Mouse (Mus musculus) naive thymus-derived CD4-positive, alpha-beta T cell, adult 2 months (primary cell): ENCODE data around the gene Sult6b2.
A peak's percentile ranks its signal among the peaks of the same experiment; 100 is the strongest.

Experiments
- DNase-seq: peaks from one replicate; pipeline ENCODE4 v3.0.0-alpha.2; 2011; ENCODE audit warnings: low read depth

Sult6b2 gene

DNA sequence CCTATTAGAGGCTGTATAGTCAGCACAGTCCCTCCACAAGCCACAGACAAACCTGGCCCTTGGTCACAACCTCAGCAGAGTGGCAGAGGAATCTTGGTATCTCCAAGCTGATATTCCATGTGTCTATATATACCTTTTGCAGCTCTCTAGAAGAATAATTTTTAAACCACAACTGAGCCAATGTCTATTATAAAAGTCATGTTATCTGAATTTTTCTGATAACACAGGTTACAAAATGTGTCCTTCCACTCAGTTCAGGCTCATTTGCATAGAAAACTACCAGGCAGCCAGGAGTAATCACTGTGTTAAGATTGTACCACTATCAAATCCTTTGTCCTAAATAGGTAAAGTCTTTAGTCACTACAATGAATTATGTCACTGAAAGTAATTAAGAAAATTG lies at the start of gene Sult6b2:
Sult6b2 (minus strand) TSS at position 101 of the 400 bp plus-strand sequence.
- no peak for DNase-seq

DNA sequence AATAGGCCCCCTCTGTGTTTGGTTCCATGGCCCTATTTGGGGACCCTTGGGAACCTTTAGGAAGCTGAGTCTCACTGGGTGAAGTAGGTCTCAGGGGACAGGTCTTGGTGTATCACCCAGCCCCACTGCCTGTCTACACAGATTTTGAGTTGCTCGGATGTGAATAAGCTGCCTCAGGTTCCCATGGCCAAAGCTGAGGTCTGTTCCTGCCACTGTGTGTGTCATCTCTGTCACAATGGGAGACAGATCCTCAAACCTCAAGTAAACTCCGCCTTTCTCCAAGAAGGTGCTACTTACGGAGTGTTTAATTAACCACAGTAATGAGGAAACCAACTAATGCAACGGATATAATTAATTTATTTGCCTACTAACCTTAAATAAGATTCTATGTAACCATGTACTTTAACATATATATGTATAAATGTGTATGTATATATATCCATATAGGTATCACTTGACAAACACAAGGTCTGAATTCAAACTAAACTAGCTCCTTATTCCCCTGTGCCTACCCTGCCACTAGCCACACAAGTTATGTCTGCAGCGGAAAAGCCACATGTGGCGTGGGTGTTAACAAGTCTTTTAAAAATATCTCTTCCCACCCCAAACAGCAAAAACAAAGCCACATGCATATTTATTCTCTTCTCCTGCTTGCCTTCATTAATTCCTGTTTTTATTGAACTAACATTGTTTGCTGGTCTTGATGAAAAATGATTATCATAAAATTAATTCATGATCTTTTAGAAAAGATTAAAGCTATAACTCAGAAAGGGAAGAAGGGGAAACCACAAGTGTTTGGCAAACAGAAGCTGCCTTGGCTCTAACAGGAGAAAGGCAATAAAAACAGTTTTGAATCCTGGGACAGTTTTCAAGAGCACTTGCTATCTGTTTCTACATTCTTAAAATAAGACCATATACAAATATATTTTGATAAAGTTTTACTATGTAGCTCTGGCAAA lies 48.4 kb upstream of the Sult6b2 start:
- no peak for DNase-seq

DNA sequence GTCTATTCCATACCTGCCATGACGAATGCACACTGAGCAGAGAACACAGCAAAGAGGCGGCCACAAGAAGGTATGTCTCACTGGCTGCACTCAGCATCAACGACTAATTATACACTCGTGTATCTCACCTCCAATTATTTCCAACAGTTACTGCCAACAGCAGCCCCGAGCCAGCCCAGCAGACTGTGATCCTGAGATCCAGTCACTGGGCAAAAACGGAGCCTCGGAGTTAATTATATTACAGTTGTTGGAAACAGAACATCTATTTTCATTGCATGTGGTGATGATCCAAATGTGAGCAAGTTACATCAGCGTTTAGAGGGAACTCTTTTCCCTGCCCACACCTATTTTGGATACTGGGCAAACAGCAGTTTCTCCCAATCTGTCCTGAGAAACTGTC lies 46.1 kb upstream of the Sult6b2 start:
- no peak for DNase-seq

DNA sequence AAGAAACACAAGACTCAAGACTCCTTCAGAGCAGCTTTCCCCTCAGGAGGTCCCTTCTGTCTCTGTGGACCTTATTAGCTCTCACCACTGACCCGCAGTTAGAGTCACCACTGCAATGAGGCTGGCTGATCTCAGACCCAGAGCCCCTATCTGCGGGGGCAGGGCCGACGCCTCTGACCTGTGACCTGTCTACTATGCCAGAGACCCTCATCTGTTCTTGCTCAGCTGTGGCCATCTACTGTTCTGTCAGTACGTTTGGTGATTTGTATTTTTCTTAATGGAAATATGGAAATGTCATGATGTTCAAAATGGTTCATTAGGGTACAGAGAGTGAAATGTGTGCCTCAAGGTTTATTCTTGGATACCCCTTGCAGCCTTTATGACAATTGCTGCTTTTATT lies 45.0 kb upstream of the Sult6b2 start:
- no peak for DNase-seq

DNA sequence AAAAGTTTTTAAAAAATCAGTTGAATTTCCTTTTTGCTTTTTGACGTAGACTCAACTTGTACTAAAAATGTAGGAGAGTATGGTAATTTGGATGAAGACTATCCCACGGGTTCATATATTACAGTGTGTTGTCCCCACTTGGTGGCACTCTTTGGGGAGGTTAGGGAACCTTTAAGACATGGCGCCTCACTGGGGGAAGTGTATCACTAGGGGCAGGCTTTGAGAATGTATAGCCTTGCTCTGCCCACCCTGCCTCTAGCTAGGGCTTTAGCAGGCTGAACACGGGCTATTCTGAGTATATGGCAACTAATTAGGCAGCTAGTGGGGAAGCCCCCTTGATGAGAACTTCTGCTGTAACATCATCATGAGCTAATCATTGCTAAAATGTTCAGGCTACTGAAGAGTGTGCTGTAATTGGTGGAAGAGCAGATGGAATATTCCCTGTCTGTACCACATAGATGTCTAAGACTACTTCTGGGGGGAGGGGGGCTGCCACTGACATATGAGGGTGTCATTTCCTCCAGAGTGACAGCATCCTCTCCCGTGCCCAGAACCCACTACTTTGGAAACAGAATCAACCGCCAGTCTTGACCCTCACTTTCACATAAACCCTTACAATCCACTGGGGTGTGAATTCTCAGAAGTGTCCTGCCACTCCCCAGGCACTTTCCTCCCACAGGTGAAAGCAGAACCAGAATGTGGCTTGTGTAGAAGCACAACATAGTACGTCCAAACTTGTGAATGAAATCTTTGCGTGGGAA lies 43.8 kb upstream of the Sult6b2 start:
- peak; percentile 44 for DNase-seq

DNA sequence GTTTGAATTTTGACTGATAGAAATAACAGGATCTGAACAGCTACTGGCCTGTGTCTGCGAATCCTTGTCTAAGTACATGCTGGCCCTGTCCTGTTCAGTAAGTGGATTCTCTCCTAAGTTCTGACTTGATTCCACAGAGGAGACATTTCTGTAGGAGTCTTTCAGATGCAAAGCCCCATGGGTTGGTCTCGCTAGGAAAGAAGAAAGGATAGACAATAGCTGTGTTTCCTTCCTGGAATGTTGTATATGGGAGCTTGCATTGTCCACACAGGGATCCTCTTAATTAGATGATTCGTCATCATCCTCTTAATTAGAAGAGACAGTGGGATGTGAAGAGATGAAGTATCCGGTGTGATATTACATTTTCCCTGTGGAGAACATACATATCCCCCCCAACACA lies 42.6 kb upstream of the Sult6b2 start:
- DNase-seq = no peak

DNA sequence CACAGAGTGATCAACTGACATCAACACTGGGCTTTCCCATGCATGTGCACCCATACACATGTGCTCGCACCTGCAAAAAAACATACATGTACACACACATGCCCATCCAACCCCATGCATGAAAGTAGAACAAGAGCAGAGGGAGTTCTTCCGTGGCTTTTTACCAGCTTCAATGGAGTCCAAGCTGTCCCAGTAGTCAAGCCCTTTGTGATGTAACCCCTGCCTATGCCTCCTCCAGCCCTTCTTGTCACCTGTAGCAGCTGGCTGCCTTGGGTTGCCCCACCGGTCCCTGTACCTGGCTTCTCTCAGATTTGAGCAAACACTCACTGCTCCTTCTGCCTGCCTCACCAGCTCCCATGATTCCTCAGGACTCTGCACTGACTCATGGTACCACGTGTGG lies 40.8 kb upstream of the Sult6b2 start:
- no peak for DNase-seq

DNA sequence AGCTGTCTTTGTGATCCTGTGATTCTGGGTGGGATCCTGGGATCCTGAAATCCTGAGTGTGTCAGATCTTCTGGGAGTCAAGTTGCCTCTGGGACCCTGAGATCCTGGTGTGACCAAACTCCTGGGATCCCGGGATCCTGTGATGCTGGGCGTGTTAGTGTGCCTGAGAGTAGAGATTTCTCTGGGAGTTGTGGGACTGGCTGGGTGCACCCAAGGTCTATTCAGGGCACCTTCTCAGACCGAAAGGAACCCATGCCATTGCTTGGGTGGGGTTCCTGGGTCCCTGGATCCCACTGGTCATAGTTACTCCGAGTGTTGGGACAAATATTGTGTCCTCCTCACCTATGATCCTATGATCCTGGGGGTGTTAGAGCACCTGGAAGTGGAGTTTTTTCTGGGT lies 39.8 kb upstream of the Sult6b2 start:
- no peak for DNase-seq

DNA sequence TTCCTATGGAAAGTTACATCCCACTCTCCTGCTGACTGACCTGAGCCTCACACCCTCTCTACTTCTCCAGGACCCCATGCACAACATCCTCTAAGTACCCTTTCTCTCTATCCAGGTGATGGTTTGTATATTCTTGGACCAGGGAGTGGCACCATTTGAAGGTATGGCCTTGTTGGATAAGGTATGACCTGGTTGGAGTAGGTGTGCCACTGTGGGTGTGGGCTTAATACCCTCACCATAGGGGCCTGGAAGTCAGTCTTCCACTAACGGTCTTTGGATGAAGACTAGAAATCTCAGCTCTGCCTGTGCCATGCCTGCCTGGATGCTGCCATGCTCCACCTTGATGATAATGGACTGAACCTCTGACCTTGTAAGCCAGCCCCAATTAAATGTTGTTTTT lies 34.2 kb upstream of the Sult6b2 start:
- DNase-seq = no peak

DNA sequence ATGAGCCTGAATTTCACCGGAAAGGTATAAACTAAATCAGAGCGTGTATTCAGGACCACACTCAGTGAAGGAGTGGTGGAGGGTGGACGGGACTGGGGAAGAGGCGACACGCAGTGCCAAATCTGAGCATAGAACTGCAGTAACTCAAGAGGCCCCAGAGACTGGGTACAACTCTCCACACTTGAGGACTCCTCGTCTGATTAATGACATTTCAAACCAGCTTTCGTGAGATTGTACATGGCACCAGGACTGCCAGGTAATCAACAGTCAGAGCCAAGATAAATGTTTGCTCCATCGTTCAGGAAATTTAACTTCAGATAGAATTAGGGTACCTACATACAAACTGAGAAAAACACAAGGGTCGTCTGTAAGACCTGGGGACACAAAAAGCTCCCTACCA lies 33.0 kb upstream of the Sult6b2 start:
- no peak for DNase-seq

DNA sequence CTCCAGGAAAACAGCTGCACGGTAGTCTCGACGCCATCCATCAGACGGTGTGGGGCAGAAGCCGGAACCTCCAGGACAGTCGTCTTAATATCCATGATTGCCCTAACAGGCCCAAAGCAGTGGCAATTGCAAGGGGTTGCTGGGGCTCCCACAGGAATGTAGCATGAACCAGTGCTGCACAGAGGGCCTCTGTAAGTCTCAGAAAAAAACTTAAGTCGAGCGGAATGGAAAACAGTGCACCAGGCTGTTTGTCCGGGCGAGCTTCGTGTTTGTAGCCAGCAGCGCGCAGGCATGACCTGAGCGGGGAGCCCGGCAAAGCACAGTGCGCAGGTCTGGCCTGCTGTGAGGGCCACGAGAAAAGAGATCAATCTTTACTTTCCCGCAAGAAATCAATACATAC lies 31.4 kb upstream of the Sult6b2 start:
- DNase-seq = no peak

DNA sequence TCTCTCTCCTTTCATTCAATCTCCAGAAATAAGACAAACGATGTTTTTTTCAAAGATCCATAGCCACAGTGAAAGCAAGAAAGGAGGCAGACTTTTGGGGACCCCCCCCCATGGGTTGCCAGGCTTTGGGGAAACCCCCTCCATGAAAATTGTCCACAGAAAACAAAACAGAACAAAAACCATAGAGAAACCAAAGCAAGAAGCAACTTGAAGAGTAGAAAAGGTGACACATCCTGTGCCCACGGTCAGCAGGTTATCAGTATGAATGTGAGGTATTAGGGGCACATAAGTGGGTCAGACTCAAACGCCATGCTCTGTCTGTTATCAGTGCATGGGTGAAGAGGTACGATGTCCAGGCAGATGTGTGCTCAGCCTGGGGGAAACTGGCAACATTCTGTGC lies 30.6 kb upstream of the Sult6b2 start:
- no peak for DNase-seq

DNA sequence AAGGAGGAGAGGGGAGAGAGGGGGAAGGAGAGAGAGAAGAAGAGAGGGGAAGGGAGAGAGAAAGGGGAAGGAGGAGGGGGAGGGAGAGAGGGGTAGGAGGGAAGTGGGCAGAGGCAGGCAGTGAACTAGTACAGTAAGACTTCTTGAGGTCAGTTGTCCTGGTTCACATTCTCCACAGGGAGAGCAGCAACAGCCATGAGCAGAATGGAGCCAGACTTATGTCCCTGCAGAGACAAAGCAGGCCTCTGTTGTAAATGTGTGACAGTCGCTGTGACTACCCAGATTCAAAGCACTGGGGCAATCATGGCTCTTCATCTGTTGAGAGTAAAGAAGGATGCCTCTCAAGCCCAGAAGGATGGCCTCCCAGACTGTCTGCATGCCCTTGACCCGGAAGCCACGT lies 27.4 kb upstream of the Sult6b2 start:
- no peak for DNase-seq

DNA sequence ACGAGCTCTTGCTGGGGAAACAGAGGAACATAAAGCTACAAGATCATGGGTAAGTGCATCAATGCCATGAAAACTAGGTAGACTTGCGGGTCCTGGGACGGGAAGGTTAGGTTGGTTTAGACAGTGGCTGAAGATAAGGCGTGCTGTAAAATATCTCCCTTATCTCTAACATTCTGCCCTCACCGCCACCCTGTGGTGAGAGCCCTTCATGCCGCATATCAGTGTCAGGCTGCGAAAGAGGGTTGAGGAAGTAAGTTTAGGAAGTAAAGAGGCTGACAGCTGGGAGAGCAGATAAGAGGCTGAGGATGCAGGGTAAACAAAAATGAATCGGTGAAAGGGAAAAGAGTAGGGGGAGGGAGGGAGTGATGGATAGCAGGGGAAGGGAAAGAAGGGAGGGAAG lies 26.9 kb upstream of the Sult6b2 start:
- peak; percentile 45 for DNase-seq

DNA sequence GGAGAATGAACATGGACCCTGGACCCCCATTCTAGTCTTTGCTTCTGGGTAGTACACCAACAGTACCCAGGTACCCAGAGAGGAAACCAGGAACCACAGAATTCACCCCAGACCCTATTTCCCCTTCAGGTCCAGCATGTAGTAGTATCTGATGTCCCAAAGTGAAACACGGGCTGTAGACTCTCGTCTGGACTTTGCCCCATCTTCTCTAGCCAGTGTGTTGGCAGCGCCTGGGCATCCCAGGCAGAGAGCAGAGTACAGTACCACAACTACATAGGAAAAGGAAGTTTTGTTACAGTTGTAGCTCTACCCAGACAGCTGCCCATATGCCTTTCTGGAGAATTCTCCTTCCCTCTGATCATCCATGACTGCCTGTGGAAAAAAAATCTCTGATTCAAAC lies 25.9 kb upstream of the Sult6b2 start:
- no peak for DNase-seq

DNA sequence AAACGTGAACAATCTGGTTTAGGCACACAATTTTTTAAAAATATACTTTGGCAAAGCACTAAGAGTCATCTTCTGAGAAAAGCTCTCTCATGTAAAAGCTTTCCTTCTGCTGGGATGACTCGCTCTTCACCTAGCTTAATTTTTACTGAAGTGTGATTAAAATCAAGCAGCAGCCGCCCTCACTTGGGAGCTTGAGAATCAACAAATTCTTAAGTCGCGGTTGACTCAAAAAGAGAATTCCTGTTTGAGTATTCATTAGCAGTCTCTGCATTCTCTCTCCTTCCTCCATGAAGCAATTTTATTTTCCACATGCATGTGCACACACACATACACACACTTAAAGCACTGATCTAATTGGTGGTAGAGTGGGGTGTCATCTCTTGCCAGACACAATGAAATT lies 21.1 kb upstream of the Sult6b2 start:
- no peak for DNase-seq

DNA sequence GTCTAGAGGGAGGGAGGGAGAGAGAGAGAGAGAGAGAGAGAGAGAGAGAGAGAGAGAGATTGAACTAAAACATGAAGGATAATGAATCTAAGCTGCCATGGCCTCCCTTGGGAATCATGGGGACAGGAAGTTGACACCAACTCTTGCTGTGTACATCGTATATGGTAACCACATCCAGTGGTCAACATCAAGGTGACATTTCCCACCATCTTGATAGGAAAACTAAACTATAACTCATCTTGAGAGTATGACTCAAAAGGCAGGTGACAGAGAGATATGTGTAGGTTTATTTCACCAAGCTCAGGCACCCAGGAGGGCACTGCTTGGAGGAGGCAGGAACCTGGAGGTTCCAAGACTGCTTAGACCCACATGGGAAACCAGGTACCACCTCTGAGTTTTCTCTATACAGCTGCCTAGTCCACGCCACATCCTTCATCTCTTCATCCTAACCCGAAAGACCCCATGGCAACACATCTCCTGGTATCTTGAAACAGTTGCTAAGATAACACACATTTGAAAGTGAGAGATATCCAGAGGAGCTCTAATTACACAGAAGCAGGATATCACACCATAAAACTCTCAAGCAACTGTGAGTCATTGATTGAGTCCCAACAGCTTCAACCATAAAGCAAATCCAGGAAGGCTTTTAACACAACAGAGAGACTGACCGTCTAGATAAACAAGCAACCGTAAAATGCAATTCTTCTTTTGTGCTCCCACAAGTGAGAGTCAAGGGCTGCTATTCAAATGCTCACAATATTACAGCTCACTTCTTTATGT lies 18.9 kb upstream of the Sult6b2 start:
- DNase-seq = no peak

DNA sequence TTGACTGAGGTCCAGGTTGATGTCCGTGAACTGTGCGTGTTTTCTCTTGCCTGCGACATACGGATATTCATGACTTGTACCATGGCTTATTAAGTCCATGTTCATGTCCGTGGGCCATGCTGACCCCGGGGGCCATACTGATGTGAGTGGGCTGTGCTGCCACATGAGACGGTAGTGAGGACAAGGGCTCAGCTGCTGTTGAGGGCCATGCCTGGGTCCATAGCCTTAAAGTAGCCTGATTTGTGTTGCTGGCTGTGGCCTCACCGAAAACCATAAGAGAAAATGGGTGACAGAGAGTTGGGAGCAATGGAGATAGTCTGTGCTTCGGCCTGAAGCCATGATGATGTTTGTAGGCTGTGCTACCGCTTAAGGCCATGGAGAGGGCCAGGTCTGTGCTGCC lies 14.0 kb upstream of the Sult6b2 start:
- DNase-seq = no peak

DNA sequence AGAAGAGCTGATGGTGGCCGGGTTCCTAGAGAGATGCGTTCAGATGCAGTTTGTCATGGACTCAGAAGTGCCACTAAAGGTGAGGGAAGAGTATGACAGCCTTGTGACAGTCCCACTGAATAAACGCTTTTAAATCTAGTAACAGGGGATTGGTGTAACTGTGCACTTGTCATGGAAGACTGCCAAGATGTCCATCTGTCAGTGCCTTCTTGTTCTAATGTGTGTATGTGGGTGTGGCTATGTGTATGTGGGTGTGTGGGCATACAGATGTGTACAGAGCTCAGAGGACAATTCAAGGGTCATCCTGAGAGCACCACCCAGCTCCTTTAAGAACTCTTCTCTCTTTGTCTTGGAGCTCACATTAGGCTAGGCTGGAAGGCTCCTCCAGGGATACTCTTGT lies 11.2 kb upstream of the Sult6b2 start:
- no peak for DNase-seq

DNA sequence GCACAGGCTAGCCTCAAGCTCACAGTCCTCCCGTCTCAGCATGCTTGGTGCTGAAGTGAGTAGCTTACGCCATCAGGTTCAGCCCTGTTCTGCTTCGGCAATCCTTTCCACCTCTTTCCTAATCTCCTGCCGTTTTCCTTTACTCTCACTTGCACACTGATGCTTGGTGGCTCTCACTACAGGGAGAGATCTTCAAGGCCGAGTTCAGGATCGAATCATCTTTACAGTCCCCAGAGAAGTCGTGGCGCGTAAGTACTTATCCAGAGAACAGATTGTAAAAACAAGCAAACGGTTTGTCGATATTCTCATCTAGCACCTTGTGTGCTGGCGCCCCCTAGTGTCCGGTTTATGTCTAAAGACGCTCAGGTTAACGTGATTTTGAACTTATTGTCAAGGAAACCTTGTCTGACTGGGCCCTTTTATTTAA lies 10.2 kb upstream of the Sult6b2 start:
- DNase-seq = peak; percentile 94

DNA sequence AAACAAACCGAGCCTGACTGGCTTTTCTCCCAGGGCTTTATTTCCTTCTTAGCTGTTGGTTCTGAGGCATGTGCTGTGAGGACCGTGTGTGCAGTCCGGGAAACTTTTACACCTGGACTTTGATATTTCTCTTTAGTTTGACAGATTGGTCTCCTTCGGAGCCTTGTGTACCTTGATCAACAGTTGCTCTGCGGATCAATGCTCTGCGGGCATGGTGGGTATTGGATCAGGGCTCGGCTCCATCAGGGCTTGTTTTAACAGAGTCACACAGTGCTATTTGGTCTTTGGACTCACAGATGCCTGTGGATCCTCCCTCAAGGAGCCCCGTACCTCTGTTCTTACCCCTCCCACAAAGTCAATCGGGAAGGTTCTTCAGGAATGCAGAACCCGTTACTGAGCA lies 9.7 kb upstream of the Sult6b2 start:
- DNase-seq = no peak

DNA sequence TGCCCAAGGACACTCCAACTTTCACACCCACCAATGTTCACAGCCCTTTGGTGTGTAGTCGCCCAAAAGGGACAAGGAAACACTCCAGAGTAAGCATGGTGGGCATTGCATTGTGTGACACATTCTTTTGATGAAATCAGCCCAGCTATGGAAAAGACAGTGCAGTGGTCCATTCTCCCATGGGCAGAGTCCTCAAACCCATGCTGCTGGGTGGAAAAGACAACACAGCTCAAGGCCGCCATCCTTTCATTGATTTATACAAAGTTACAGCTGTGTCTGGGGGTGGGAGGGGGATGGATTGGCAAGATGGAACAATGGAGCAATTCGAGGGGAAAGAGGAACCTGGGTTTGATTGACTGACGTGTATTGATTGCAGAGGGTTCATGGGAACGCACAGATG lies 8.7 kb upstream of the Sult6b2 start:
- DNase-seq = no peak

DNA sequence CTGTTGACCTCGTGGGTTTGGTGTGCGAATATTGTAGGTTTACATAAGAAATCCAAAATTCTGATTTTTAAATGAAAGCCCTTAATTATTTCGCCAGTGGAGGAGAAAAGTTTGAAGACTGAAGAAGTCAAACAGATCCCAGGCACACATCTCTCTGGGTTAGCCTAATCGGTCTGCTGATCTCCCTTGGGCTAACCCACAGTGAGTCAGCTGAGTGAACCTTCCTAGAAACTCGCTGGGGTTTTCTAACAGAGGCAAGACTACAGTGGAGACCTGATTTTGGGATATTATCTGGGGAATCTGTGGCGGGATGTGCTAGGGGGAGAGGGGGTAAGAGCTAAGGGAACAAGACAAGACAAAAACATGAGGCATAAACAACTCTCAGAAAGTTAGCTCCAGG lies 5.9 kb upstream of the Sult6b2 start:
- DNase-seq = no peak
